Mouse (Mus musculus): ENCODE measurements around the gene Btbd11.

Gene Btbd11

GRCm38 (mm10) chr10:85527722-85528121 lies 141.1 kb downstream of the Btbd11 start:
- DNase-seq: no peak

- no peak for DNase-seq
Observed at GRCm38 (mm10) chr10:85533192-85533710, 146.6 kb downstream of the Btbd11 start.

GRCm38 (mm10) chr10:85538051-85538753 lies 151.6 kb downstream of the Btbd11 start:
- no peak for DNase-seq

- DNase-seq: peak in 1 of 2 experiments; percentile 34
Observed at GRCm38 (mm10) chr10:85539510-85540120, 153.0 kb downstream of the Btbd11 start.

- no peak for DNase-seq
Observed at GRCm38 (mm10) chr10:85540311-85541093, 153.9 kb downstream of the Btbd11 start.

- no peak for DNase-seq
Observed at GRCm38 (mm10) chr10:85541481-85541880, 154.9 kb downstream of the Btbd11 start.

GRCm38 (mm10) chr10:85541892-85542630 lies 155.4 kb downstream of the Btbd11 start:
- DNase-seq: no peak

GRCm38 (mm10) chr10:85543281-85543680 lies 156.7 kb downstream of the Btbd11 start:
- no peak for DNase-seq

- no peak for DNase-seq
Observed at GRCm38 (mm10) chr10:85544991-85545390, 158.4 kb downstream of the Btbd11 start.

GRCm38 (mm10) chr10:85555193-85555592 lies 168.6 kb downstream of the Btbd11 start:
- no peak for DNase-seq

GRCm38 (mm10) chr10:85561418-85561817 lies 174.8 kb downstream of the Btbd11 start:
- DNase-seq: no peak

GRCm38 (mm10) chr10:85571456-85571855 lies 184.8 kb downstream of the Btbd11 start:
- DNase-seq: no peak

- DNase-seq: no peak
Observed at GRCm38 (mm10) chr10:85572571-85572970, 186.0 kb downstream of the Btbd11 start.

- no peak for DNase-seq
Observed at GRCm38 (mm10) chr10:85577891-85578420, 191.3 kb downstream of the Btbd11 start.

- DNase-seq: no peak
Observed at GRCm38 (mm10) chr10:85578571-85579465, 192.2 kb downstream of the Btbd11 start.

GRCm38 (mm10) chr10:85587758-85588157 lies 201.1 kb downstream of the Btbd11 start:
- no peak for DNase-seq

- no peak for DNase-seq
Observed at GRCm38 (mm10) chr10:85590043-85590442, 203.4 kb downstream of the Btbd11 start.

- no peak for DNase-seq
Observed at GRCm38 (mm10) chr10:85591296-85591695, 204.7 kb downstream of the Btbd11 start.

GRCm38 (mm10) chr10:85591986-85592385 lies 205.4 kb downstream of the Btbd11 start:
- DNase-seq: peak in 1 of 2 experiments; percentile 12

GRCm38 (mm10) chr10:85596301-85596700 lies 209.7 kb downstream of the Btbd11 start:
- no peak for DNase-seq

GRCm38 (mm10) chr10:85598093-85598599 lies 211.5 kb downstream of the Btbd11 start:
- peak; percentile 8 to 23 for DNase-seq
